Mouse (Mus musculus) lung, postnatal 0 days (tissue): ENCODE measurements around the gene Pros1.
A peak's percentile ranks its signal among the peaks of the same experiment; 100 is the strongest.

Experiments
- CTCF ChIP-seq: IDR thresholded peaks from 2 replicates; pipeline ENCODE4 v1.5.1; 2016; ENCODE audit warnings: antibody characterized with exemption, mild to moderate bottlenecking
- EP300 ChIP-seq: IDR thresholded peaks from 2 replicates; pipeline ENCODE4 v1.6.1; 2016; ENCODE audit warnings: antibody characterized with exemption, mild to moderate bottlenecking, control low read depth

GRCm38 (mm10) chr16:62974926-62975325 lies 120.8 kb downstream of the Pros1 start:
- TF ChIP-seq CTCF (peak; percentile 65), EP300 (no peak)
